Mouse (Mus musculus) embryonic fibroblast, embryonic 13.5 days (primary cell): ENCODE results near the gene Gm49394.

Experiments used
- CTCF ChIP-seq: IDR thresholded peaks from 2 replicates; pipeline ENCODE4 v1.5.1; 2011; ENCODE audit warnings: mild to moderate bottlenecking, control low read depth, low read length, moderate library complexity, borderline replicate concordance; ENCODE audit not compliant: insufficient read depth
- POLR2A ChIP-seq: IDR thresholded peaks from 2 replicates; pipeline ENCODE4 v1.6.1; 2011; ENCODE audit warnings: low read depth, mild to moderate bottlenecking, control low read depth, low read length, moderate library complexity

GRCm38 (mm10) chr7:142657341-142657791 lies 12.4 kb downstream of the Gm49394 start:
- peak; percentile 96 for TF ChIP-seq POLR2A
- TF ChIP-seq CTCF: no peak
